In the genomic region with DNA sequence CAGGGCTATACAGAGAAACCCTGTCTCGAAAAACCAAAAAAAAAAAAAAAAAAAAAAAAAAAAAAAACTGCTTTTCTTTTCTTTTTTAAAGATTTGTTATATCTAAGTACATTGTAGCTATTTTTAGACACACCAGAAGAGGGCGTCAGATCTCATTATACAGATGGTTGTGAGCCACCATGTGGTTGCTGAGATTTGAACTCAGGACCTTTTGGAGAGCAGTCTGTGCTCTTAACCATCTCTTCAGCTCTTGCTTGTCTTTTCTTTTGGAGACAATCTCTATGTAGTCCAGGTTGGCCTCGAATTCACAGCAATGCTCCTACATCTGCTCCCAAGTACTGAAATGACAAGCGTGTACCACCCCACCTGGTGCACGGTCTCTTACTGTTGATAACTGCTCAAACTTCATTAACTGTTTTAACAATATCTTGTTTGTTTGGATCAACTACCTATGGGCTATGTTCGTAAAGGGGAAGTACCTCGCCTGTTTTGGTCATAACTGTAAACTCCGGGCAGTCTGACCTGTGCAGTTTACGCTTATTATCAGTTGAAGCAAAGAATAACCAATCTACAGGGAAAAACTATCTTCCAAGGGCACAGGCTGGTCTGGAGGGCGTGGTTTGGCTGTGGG, we compare ENCODE assay signal across 8 mouse cellular contexts. TPM values are rescaled to one million over a fixed set of nuclear protein-coding genes. Genes with fewer than 3 reads are reported as not detected.
DNase-seq lines count a peak whose midpoint lies in the region; ATAC-seq and TF ChIP-seq lines count a peak whose summit lies in the region.

No protein-coding gene starts in this region.

- no peak for DNase-seq in heart, postnatal 0 days (ENCODE audit: low spot score)
- no peak for DNase-seq in heart, postnatal 10 days
- peak; percentile 81 for DNase-seq in MEL-GATA-1-ER (ENCODE audit: extremely low read depth, low read depth)
- DNase-seq in urinary bladder, postnatal 25 days (ENCODE audit: low spot score), result no peak
- DNase-seq in cerebellum, postnatal 10 days, result no peak
- DNase-seq in ovary, postnatal 36 days (ENCODE audit: low spot score), result no peak

- H3K27ac ChIP-seq in heart, postnatal 0 days (ENCODE audit: low read depth), result peak overlapping the region; percentile 90
- H3K27ac ChIP-seq in forebrain, embryonic 16.5 days (ENCODE audit: low read length), result no peak overlapping the region

- no peaks in the 10 kb centered on the region for H3K27me3 ChIP-seq in heart, postnatal 0 days (ENCODE audit: control insufficient read depth, insufficient read depth, low read length)
- H3K27me3 ChIP-seq in forebrain, embryonic 16.5 days (replicated peaks; ENCODE audit: control insufficient read depth, insufficient read depth, low read length), result no peaks in the 10 kb centered on the region

- peak overlapping the region; percentile 43 for H3K9ac ChIP-seq in heart, postnatal 0 days (replicated peaks; ENCODE audit: low read depth, low read length)
- H3K9ac ChIP-seq in forebrain, embryonic 16.5 days (replicated peaks; ENCODE audit: low read depth, low read length), result peak overlapping the region; percentile 54; the same call in 1 of the 2 replicates

- peaks cover 8% of the 10 kb centered on the region; the same call in 1 of the 2 replicates for H3K4me1 ChIP-seq in heart, postnatal 0 days (ENCODE audit: control insufficient read depth, insufficient read depth)
- peaks cover 42% of the 10 kb centered on the region for H3K4me1 ChIP-seq in forebrain, embryonic 16.5 days (replicated peaks; ENCODE audit: control insufficient read depth, insufficient read depth, low read length)

- peak overlapping the region; percentile 63 for H3K4me3 ChIP-seq in heart, postnatal 0 days (ENCODE audit: low read depth, low read length)
- peak overlapping the region; percentile 66 for H3K4me3 ChIP-seq in forebrain, embryonic 16.5 days (replicated peaks; ENCODE audit: low read length)

- no peaks in the 10 kb centered on the region for H3K9me3 ChIP-seq in heart, postnatal 0 days (replicated peaks; ENCODE audit: control insufficient read depth, low read length)
- no peaks in the 10 kb centered on the region for H3K9me3 ChIP-seq in forebrain, embryonic 16.5 days (ENCODE audit: control insufficient read depth, low read length)

- peak overlapping the region; percentile 96 for H3K4me2 ChIP-seq in heart, postnatal 0 days (ENCODE audit: low read depth, low read length)
- peak overlapping the region; percentile 68 for H3K4me2 ChIP-seq in forebrain, embryonic 16.5 days (ENCODE audit: low read length)

- TF ChIP-seq CTCF in heart, postnatal 0 days (IDR thresholded peaks at IDR 0.05; ENCODE audit: low read depth), result no peak

- WGBS in heart, postnatal 0 days, result under 1% methylated on average over 9 of the region's 10 CpGs
- 3% methylated on average over 9 of the region's 10 CpGs for WGBS in forebrain, embryonic 16.5 days

- peaks cover 16% of the 10 kb centered on the region for H3K36me3 ChIP-seq in heart, postnatal 0 days (replicated peaks; ENCODE audit: control insufficient read depth, insufficient read depth, low read length)
- peaks cover 14% of the 10 kb centered on the region for H3K36me3 ChIP-seq in forebrain, embryonic 16.5 days (ENCODE audit: control insufficient read depth, insufficient read depth)

- no peak for ATAC-seq in heart, postnatal 0 days (ENCODE audit: insufficient read depth, low read depth)
- ATAC-seq in forebrain, embryonic 16.5 days, result no peak
- ATAC-seq in megakaryocyte-erythroid progenitor cell, adult 5-6 weeks (replicated peaks; ENCODE audit: low FRiP score, low TSS enrichment, poor library complexity, severe bottlenecking), result peak; percentile 56

- intact Hi-C loops in heart, postnatal 10 days (cut with DNase I), result loop anchor here (5.0 kb wide), 2 partner anchors 194 to 349 kb away; partner anchors contain the start of gene Phf12

- no peak for TF ChIP-seq EP300 in heart, postnatal 0 days (IDR thresholded peaks at IDR 0.05; ENCODE audit: low read depth)

RNA-seq across cellular contexts. Expression of gene Nek8, which starts 0.6 kb away (rescaled TPM):
- total RNA-seq in heart, postnatal 0 days (2014; rRNA removed; ENCODE audit: low replicate concordance), result 24.6 and 27.2 TPM in 2 replicates
- 8.1 and 9.1 TPM in 2 replicates for polyA plus RNA-seq in heart, postnatal 0 days (2015; fragmentation: Nextera tagmentation; extraction: Ambion mirVana)
- total RNA-seq in heart, postnatal 10 days (2021), result 1 to 10 TPM; 4.5 to 5.4 TPM
- 5.1 and 6.0 TPM in 2 replicates for polyA plus RNA-seq in forebrain, embryonic 16.5 days (2015; fragmentation: Nextera tagmentation; extraction: Ambion mirVana)
- 26.7 and 38.5 TPM in 2 replicates for total RNA-seq in megakaryocyte-erythroid progenitor cell, adult 5-6 weeks (2014; fragmentation: Nextera tagmentation)
- total RNA-seq in megakaryocyte-erythroid progenitor cell, adult 5-6 weeks (2017), result 3.7 and 7.4 TPM in 2 replicates

RNA-seq across cellular contexts. Expression of gene Tlcd1, which starts 0.6 kb away (rescaled TPM):
- 19.9 and 24.1 TPM in 2 replicates for total RNA-seq in heart, postnatal 0 days (2014; rRNA removed; ENCODE audit: low replicate concordance)
- 15.1 and 16.8 TPM in 2 replicates for polyA plus RNA-seq in heart, postnatal 0 days (2015; fragmentation: Nextera tagmentation; extraction: Ambion mirVana)
- 1 to 10 TPM; 9.1 to 9.4 TPM for total RNA-seq in heart, postnatal 10 days (2021)
- polyA plus RNA-seq in forebrain, embryonic 16.5 days (2015; fragmentation: Nextera tagmentation; extraction: Ambion mirVana), result 5.4 and 6.5 TPM in 2 replicates
- 24.4 and 25.2 TPM in 2 replicates for total RNA-seq in megakaryocyte-erythroid progenitor cell, adult 5-6 weeks (2014; fragmentation: Nextera tagmentation)
- 13.3 and 19.6 TPM in 2 replicates for total RNA-seq in megakaryocyte-erythroid progenitor cell, adult 5-6 weeks (2017)

RNA-seq across cellular contexts. Expression of gene Rpl23a, which starts 7.5 kb away (rescaled TPM):
- 473 and 508 TPM in 2 replicates for total RNA-seq in heart, postnatal 0 days (2014; rRNA removed; ENCODE audit: low replicate concordance)
- polyA plus RNA-seq in heart, postnatal 0 days (2015; fragmentation: Nextera tagmentation; extraction: Ambion mirVana), result 719 and 776 TPM in 2 replicates
- 100 to 1,000 TPM; 965 to 994 TPM for total RNA-seq in heart, postnatal 10 days (2021)
- polyA plus RNA-seq in forebrain, embryonic 16.5 days (2015; fragmentation: Nextera tagmentation; extraction: Ambion mirVana), result 758 and 831 TPM in 2 replicates
- total RNA-seq in megakaryocyte-erythroid progenitor cell, adult 5-6 weeks (2014; fragmentation: Nextera tagmentation), result 5,168 and 5,735 TPM in 2 replicates
- 4,325 and 4,755 TPM in 2 replicates for total RNA-seq in megakaryocyte-erythroid progenitor cell, adult 5-6 weeks (2017)

RNA-seq across cellular contexts. Expression of gene Traf4, which starts 10.5 kb away (rescaled TPM):
- 25.1 and 42.6 TPM in 2 replicates for total RNA-seq in heart, postnatal 0 days (2014; rRNA removed; ENCODE audit: low replicate concordance)
- 21.2 and 22.9 TPM in 2 replicates for polyA plus RNA-seq in heart, postnatal 0 days (2015; fragmentation: Nextera tagmentation; extraction: Ambion mirVana)
- total RNA-seq in heart, postnatal 10 days (2021), result 10 to 100 TPM; 17.5 to 21.0 TPM
- polyA plus RNA-seq in forebrain, embryonic 16.5 days (2015; fragmentation: Nextera tagmentation; extraction: Ambion mirVana), result 122 and 124 TPM in 2 replicates
- 30.3 and 39.1 TPM in 2 replicates for total RNA-seq in megakaryocyte-erythroid progenitor cell, adult 5-6 weeks (2014; fragmentation: Nextera tagmentation)
- 10.3 and 18.0 TPM in 2 replicates for total RNA-seq in megakaryocyte-erythroid progenitor cell, adult 5-6 weeks (2017)

RNA-seq across cellular contexts. Expression of gene Rab34, which starts 12.3 kb away (rescaled TPM):
- 55.1 and 57.5 TPM in 2 replicates for total RNA-seq in heart, postnatal 0 days (2014; rRNA removed; ENCODE audit: low replicate concordance)
- polyA plus RNA-seq in heart, postnatal 0 days (2015; fragmentation: Nextera tagmentation; extraction: Ambion mirVana), result 37.1 and 39.7 TPM in 2 replicates
- total RNA-seq in heart, postnatal 10 days (2021), result 10 to 100 TPM; 22.3 to 24.3 TPM
- polyA plus RNA-seq in forebrain, embryonic 16.5 days (2015; fragmentation: Nextera tagmentation; extraction: Ambion mirVana), result 53.9 and 56.9 TPM in 2 replicates
- 4.8 TPM in 1 of 2 replicates, not detected in the other for total RNA-seq in megakaryocyte-erythroid progenitor cell, adult 5-6 weeks (2014; fragmentation: Nextera tagmentation)
- total RNA-seq in megakaryocyte-erythroid progenitor cell, adult 5-6 weeks (2017), result not detected in 2 replicates
